8 mouse cellular contexts compared by ENCODE assay signal in genomic region chr2:9331630-9332352, GRCm38 (mm10).
DNase-seq lines count a peak whose midpoint lies in the region; ATAC-seq and TF ChIP-seq lines count a peak whose summit lies in the region.
"Had no signal": no experiment of that assay in that cellular context is flagged by ENCODE, and none has a peak within 500 bp of the region (broad histone marks: within the 10 kb centered on the region; RNA-seq: fewer than 3 reads in every experiment).

No protein-coding gene starts in this region.

- peak overlapping the region; percentile 43 for H3K4me2 ChIP-seq in kidney, embryonic 15.5 days
- 0 out of 2 replicates have a peak overlapping the region, but pooled peaks have one; percentile 15 for H3K4me2 ChIP-seq in midbrain, embryonic 13.5 days (replicated peaks)
- H3K4me2 ChIP-seq: liver, embryonic 11.5 days had no signal

- H3K27me3 ChIP-seq in kidney, embryonic 15.5 days: no peaks in the 10 kb centered on the region
- H3K27me3 ChIP-seq in kidney, adult 2 months (replicated peaks; ENCODE audit: control insufficient read depth, insufficient read depth, low read length): no peaks in the 10 kb centered on the region
- H3K27me3 ChIP-seq in midbrain, embryonic 13.5 days: no peaks in the 10 kb centered on the region

- H3K36me3 ChIP-seq in kidney, embryonic 15.5 days: no peaks in the 10 kb centered on the region
- H3K36me3 ChIP-seq in kidney, adult 2 months (ENCODE audit: control insufficient read depth, insufficient read depth, low read length): no peaks in the 10 kb centered on the region
- H3K36me3 ChIP-seq in ES-E14 (ENCODE audit: control insufficient read depth, insufficient read depth, low read length, poor library complexity, severe bottlenecking): no peaks in the 10 kb centered on the region
- no peaks in the 10 kb centered on the region for H3K36me3 ChIP-seq in midbrain, embryonic 13.5 days

- no peak for TF ChIP-seq CTCF in kidney, adult 2 months (conservative IDR thresholded peaks at IDR 0.05; ENCODE audit: insufficient read depth, insufficient read length, low read depth, low read length)
- no peak for TF ChIP-seq CTCF in brain, embryonic 14.5 days (IDR thresholded peaks at IDR 0.05; ENCODE audit: borderline replicate concordance, extremely low read depth, insufficient read depth, insufficient read length)

- no peak overlapping the region for H3K9ac ChIP-seq in kidney, embryonic 15.5 days
- H3K9ac ChIP-seq in ES-E14 (ENCODE audit: insufficient read depth, low read depth, low read length, poor library complexity, severe bottlenecking): no peak overlapping the region
- no peak overlapping the region for H3K9ac ChIP-seq in midbrain, embryonic 13.5 days (replicated peaks)

- no peak for TF ChIP-seq POLR2A in kidney, adult 2 months (IDR thresholded peaks at IDR 0.05; ENCODE audit: low read depth, low read length)
- no peak for TF ChIP-seq POLR2A in brain, embryonic 14.5 days (IDR thresholded peaks at IDR 0.05; ENCODE audit: borderline replicate concordance, extremely low read depth, insufficient read depth, insufficient read length, poor library complexity, severe bottlenecking)

- peak; percentile 82 for ATAC-seq in kidney, embryonic 15.5 days (replicated peaks; ENCODE audit: low FRiP score)
- no peak for ATAC-seq in midbrain, embryonic 13.5 days
- no peak for ATAC-seq in erythroid progenitor cell, adult 5-6 weeks (replicated peaks; ENCODE audit: low FRiP score, poor library complexity, severe bottlenecking)

- H3K27ac ChIP-seq in kidney, embryonic 15.5 days: 0 out of 2 replicates have a peak overlapping the region, but pooled peaks have one; percentile 3
- H3K27ac ChIP-seq in kidney, adult 2 months (ENCODE audit: insufficient read depth, low read depth, low read length): no peak overlapping the region
- no peak overlapping the region for H3K27ac ChIP-seq in ES-E14 (ENCODE audit: insufficient read depth, low read depth, low read length, poor library complexity, severe bottlenecking)
- H3K27ac ChIP-seq in midbrain, embryonic 13.5 days: no peak overlapping the region

- peaks cover 9% of the 10 kb centered on the region; the same call in 1 of the 2 replicates for H3K4me1 ChIP-seq in kidney, embryonic 15.5 days
- no peaks in the 10 kb centered on the region for H3K4me1 ChIP-seq in kidney, adult 2 months (ENCODE audit: control insufficient read depth, insufficient read depth, low read length)
- H3K4me1 ChIP-seq in ES-E14 (ENCODE audit: control insufficient read depth in 2 of 2, insufficient read depth in 2 of 2, low read length in 2 of 2, poor library complexity in 1 of 2): no peaks in the 10 kb centered on the region
- no peaks in the 10 kb centered on the region for H3K4me1 ChIP-seq in midbrain, embryonic 13.5 days (replicated peaks)

- in situ Hi-C loops in ES-E14 (cut with MboI; ENCODE audit: low sequenced_read_pairs in 2 of 2, unreplicated experiment in 2 of 2): no loop called here

- DNase-seq in kidney, adult 2 months: no peak
- DNase-seq in ES-E14 (ENCODE audit: low read depth, low spot score): peak; percentile 16
- peak; percentile 17 for DNase-seq in brain, embryonic 14.5 days (ENCODE audit: low read depth)
- no peak for DNase-seq in lung, postnatal 14 days

- no peaks in the 10 kb centered on the region for H3K9me3 ChIP-seq in kidney, embryonic 15.5 days (replicated peaks)
- no peaks in the 10 kb centered on the region for H3K9me3 ChIP-seq in ES-E14 (ENCODE audit: control insufficient read depth, insufficient read depth, low read depth, low read length)
- H3K9me3 ChIP-seq in midbrain, embryonic 13.5 days: no peaks in the 10 kb centered on the region

- peak overlapping the region; percentile 16 for H3K4me3 ChIP-seq in kidney, embryonic 15.5 days (replicated peaks)
- no peak overlapping the region for H3K4me3 ChIP-seq in kidney, adult 2 months (ENCODE audit: insufficient read depth, low read depth, low read length)
- no peak overlapping the region for H3K4me3 ChIP-seq in ES-E14 (ENCODE audit: insufficient read depth in 1 of 2, low read depth in 1 of 2, low read length in 2 of 2, poor library complexity in 1 of 2, severe bottlenecking in 1 of 2)
- H3K4me3 ChIP-seq in midbrain, embryonic 13.5 days (replicated peaks): no peak overlapping the region

- WGBS in kidney, embryonic 15.5 days: 26% methylated on average over 16 of the region's 16 CpGs
- 21% methylated on average over 16 of the region's 16 CpGs for WGBS in kidney, adult 2 months
- 36% methylated on average over 16 of the region's 16 CpGs for WGBS in midbrain, embryonic 13.5 days

TF ChIP-seq in ES-E14, 5 proteins besides CTCF, POLR2A, EP300 and RAD21:
- TF ChIP-seq HCFC1 (IDR thresholded peaks at IDR 0.05; ENCODE audit: borderline replicate concordance, insufficient read depth, low read length) (no peak), MAFK (IDR thresholded peaks at IDR 0.05; ENCODE audit: insufficient read depth, low read depth, low read length) (no peak), CHD2 (IDR thresholded peaks at IDR 0.05; ENCODE audit: low read depth, low read length) (no peak), ZC3H11A (IDR thresholded peaks at IDR 0.05; ENCODE audit: borderline replicate concordance, low read depth, low read length) (no peak), ZNF384 (IDR thresholded peaks at IDR 0.05; ENCODE audit: low read depth, low read length) (no peak)

Comparison
In these comparisons a context has a peak if more than half of its experiments do, and no peak if none do; other contexts are left out.
1. DNase-seq: peak in ES-E14 (single experiment) and brain, embryonic 14.5 days (single experiment); none in kidney, adult 2 months (single experiment) and lung, postnatal 14 days (single experiment).